Mouse (Mus musculus): ENCODE data around the gene Tom1l1. TPM values are rescaled to one million over a fixed set of nuclear protein-coding genes. Genes with fewer than 3 reads are reported as not detected.

The Tom1l1 gene
- polyA plus RNA-seq, 1 experiment from 2014 or later, result 14.8 TPM

DNA sequence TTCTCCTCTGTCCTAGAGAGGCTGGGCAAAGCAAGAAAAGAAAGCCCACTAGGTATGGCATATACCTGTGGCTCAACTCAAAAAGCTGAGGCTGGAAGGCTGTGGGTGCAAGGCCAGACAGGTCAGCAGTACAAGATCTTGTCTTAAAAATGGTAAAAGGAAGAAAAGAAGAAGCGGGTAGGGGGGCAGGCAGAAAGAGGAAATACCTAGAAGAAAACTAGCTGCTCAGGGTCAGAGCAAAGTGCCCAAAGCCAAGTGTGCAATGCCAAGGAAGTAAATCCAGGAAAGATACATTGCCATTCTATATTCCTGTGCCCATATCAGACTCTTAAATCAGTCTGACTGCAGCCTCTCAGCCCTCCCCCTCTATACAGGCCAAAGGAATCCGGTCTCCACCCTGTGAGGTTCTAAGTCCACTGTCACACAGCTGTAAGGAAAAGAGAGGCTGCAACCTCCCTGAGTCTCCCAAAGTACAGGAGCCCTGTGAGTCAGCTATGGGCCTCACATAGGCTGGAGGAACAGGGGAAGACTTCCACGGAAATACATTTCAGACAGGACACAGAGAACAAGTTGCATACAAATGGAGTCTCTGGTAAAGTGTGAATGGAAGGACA is 21.9 kb downstream of the Tom1l1 start:
- no peak for ATAC-seq (ENCODE audit: low FRiP score, low read depth)
- no peak overlapping the region for H3K9ac ChIP-seq (replicated peaks)
- H3K27me3 ChIP-seq, result no peaks in the 10 kb centered on the region
- H3K4me2 ChIP-seq (replicated peaks), result no peak overlapping the region
- no peaks in the 10 kb centered on the region for H3K9me3 ChIP-seq
- 72% methylated on average over 3 of the region's 3 CpGs for WGBS
- no peak overlapping the region for H3K27ac ChIP-seq (replicated peaks)
- no peak overlapping the region for H3K4me3 ChIP-seq
- H3K36me3 ChIP-seq, result peaks cover 5% of the 10 kb centered on the region; the same call in 1 of the 2 replicates
- H3K4me1 ChIP-seq, result peaks cover 28% of the 10 kb centered on the region

DNA sequence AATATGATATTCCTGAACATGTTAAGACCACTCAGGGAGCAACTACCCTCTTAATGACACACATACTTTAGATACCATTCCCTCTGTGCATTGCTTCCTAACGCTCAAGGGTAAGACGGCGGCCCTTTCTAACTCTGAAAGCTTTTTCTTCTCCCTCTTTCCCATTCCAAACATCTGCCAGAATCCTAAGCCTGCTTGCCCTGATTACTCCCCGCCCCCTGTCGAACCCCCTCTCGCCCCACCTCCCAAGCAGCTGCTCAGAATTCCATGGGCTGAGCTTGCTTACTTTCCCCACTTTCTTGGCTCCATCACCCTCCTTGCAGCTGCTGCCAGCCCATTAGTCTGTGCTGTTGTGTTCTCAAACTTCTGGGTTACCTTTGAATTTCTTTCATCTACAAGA is 23.0 kb downstream of the Tom1l1 start:
- 3% methylated on average over 6 of the region's 6 CpGs for WGBS
- H3K27ac ChIP-seq (replicated peaks), result peak overlapping the region; percentile 63; the same call in 1 of the 2 replicates
- H3K27me3 ChIP-seq, result no peaks in the 10 kb centered on the region
- no peak overlapping the region for H3K4me2 ChIP-seq (replicated peaks)
- ATAC-seq (ENCODE audit: low FRiP score, low read depth), result peak; percentile 36
- H3K9ac ChIP-seq (replicated peaks), result no peak overlapping the region
- H3K4me1 ChIP-seq, result peaks cover 28% of the 10 kb centered on the region
- H3K36me3 ChIP-seq, result peaks cover 5% of the 10 kb centered on the region; the same call in 1 of the 2 replicates
- no peaks in the 10 kb centered on the region for H3K9me3 ChIP-seq
- no peak overlapping the region for H3K4me3 ChIP-seq

DNA sequence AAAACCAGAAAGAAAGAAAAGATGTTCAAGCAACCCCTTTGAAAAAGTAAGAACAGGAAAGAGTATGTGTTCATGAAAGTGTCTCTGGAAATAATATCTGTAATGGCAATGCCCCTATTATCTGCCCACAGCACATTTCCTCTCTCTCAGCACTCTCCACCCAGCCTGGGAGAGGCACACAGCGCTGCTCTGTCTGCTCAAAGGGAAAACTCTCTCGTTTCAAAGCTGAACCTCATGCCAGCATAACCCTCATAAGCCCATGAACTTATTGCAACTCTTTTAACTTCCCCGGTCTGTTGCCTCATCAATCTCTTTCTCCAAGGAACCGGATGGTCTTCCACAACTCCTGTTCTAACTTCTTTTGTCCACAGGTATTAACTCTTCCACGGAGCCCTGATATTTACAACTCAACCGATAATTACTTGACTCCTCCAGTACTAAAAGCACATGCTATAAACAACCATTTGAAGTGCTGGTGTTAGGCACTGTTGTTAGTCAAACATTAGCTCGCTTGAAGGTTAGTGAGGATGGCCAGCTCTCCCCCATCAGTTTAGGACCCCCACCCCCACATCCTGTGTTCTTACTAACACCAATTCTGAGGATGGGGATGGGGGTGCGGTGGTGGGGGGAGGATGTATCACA is 23.7 kb downstream of the Tom1l1 start:
- H3K4me2 ChIP-seq (replicated peaks), result no peak overlapping the region
- ATAC-seq (ENCODE audit: low FRiP score, low read depth), result no peak

DNA sequence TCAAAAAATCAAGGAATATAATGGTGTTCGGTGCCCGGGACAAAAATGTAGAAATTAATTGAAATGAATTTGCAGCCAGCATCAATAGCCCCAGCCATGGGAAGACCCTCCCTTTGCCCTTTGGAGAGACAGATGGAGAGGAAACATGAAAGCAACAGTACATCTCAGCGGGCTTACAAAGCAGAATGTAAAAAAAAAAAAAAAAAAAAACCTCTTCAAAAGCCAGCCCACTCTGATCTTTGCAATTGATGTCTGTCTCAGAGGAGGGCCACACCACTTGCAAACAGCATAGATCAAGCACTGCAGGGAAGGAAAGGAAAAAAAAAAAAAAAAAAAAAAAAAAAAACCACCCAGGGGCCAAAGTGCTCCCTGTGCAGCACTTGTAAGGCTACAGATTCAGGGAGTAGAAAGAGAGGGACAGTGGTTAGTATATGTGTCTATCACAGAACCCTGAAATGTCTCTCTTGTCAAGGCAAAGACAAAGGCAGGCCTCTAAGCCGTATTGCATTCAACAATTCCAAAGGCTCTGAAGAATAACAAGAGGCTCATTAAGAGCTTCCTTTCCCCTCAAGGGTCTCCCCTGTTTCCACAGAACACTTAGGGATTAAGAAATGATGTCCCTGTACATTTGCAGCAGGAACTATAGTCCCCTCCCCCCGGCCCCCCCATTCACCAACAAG is 24.4 kb downstream of the Tom1l1 start:
- Histone ChIP-seq H3K9ac (replicated peaks) (no peak overlapping the region), H3K4me3 (no peak overlapping the region), H3K9me3 (no peaks in the 10 kb centered on the region), H3K36me3 (0 out of 2 replicates have a peak, but pooled peaks cover 4% of the 10 kb centered on the region), H3K4me1 (peaks cover 28% of the 10 kb centered on the region), H3K27me3 (no peaks in the 10 kb centered on the region), H3K27ac (replicated peaks) (peak overlapping the region; percentile 63; the same call in 1 of the 2 replicates), H3K4me2 (replicated peaks) (no peak overlapping the region)
- ATAC-seq (ENCODE audit: low FRiP score, low read depth), result peak; percentile 54
- WGBS, result 24% methylated on average over 5 of the region's 5 CpGs

More for the DNA sequence above, 23.7 kb downstream of the Tom1l1 start:
- 28% methylated on average over 8 of the region's 8 CpGs for WGBS
- peak overlapping the region; percentile 63 for H3K27ac ChIP-seq (replicated peaks)
- H3K36me3 ChIP-seq, result 0 out of 2 replicates have a peak, but pooled peaks cover 4% of the 10 kb centered on the region
- no peak overlapping the region for H3K9ac ChIP-seq (replicated peaks)
- H3K9me3 ChIP-seq, result no peaks in the 10 kb centered on the region
- no peak overlapping the region for H3K4me3 ChIP-seq
- peaks cover 28% of the 10 kb centered on the region for H3K4me1 ChIP-seq
- H3K27me3 ChIP-seq, result no peaks in the 10 kb centered on the region

DNA sequence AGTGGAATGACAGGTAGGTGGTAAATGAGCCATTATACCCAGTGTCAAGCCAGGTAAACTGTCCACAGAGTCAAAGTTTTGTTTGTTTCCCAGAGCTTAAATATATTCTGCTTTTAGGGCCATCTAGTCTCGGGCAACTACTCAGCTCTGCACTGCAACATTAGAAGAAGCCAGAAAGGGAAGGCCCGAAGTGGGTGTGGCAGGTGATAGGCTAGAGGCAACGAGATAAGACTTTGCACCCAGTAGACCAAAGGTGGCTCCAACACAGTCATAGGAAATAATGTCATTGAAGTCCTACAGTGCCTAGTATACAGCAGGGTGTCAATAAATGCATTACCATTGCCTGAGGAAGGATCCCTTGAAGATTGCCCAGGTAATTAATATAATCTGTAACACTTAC is 25.1 kb downstream of the Tom1l1 start:
- 73% methylated on average over 3 of the region's 3 CpGs for WGBS

DNA sequence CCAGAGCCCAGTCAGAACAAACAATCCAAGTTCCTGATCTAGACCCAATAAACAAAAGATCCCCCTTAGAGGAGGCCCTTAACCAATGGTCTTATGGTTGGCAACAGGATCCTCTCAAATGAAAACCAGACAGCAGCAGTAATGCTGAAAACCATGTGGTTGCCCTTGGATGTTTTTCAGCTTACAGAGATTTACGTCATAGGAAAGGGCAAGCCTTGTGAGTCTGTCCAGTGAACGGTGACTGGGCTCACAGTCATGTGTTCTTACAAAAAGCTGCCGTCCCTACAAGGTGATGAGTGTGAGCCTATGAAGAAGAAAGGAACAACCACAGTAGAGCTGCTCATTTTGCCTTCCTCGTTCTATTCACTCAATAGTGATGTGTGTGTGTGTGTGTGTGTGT is 27.5 kb downstream of the Tom1l1 start:
- no peak overlapping the region for H3K27ac ChIP-seq (replicated peaks)
- ATAC-seq (ENCODE audit: low FRiP score, low read depth), result no peak
- WGBS, result 91% methylated on average over 4 of the region's 4 CpGs
- no peaks in the 10 kb centered on the region for H3K27me3 ChIP-seq
- no peaks in the 10 kb centered on the region for H3K9me3 ChIP-seq
- H3K4me2 ChIP-seq (replicated peaks), result no peak overlapping the region
- H3K4me1 ChIP-seq, result peaks cover 26% of the 10 kb centered on the region
- H3K4me3 ChIP-seq, result no peak overlapping the region
- peaks cover 13% of the 10 kb centered on the region; the same call in 1 of the 2 replicates for H3K36me3 ChIP-seq
- no peak overlapping the region for H3K9ac ChIP-seq (replicated peaks)

More for the DNA sequence above, 25.1 kb downstream of the Tom1l1 start:
- no peak for ATAC-seq (ENCODE audit: low FRiP score, low read depth)
- no peak overlapping the region for H3K4me2 ChIP-seq (replicated peaks)
- H3K27ac ChIP-seq (replicated peaks), result no peak overlapping the region; the same call in 1 of the 2 replicates
- no peaks in the 10 kb centered on the region for H3K27me3 ChIP-seq
- H3K4me3 ChIP-seq, result no peak overlapping the region
- H3K9ac ChIP-seq (replicated peaks), result no peak overlapping the region
- H3K9me3 ChIP-seq, result no peaks in the 10 kb centered on the region
- H3K4me1 ChIP-seq, result peaks cover 28% of the 10 kb centered on the region
- 0 out of 2 replicates have a peak, but pooled peaks cover 4% of the 10 kb centered on the region for H3K36me3 ChIP-seq

DNA sequence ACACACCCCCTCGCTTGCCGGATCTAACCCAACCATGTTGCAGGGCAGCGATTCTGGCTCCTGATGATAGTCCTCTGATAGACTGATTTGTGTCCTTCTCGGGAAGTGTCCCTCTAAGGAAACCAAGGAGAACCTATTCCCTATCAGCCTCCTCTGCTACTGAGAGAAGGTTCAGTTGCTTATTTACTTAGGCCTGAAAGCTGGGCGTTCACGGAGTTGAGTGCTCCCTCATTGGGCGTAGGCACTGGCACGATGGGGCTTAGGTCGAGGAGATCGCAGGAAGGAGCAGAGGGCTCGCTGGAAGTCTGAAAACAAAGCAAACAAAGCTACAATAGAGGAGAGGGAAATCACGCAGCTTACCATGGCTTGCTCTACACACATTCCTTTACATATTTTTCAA is 30.6 kb downstream of the Tom1l1 start:
- no peak overlapping the region for H3K27ac ChIP-seq (replicated peaks)
- no peaks in the 10 kb centered on the region for H3K4me1 ChIP-seq
- H3K36me3 ChIP-seq, result peaks cover 17% of the 10 kb centered on the region; the same call in 1 of the 2 replicates
- no peaks in the 10 kb centered on the region for H3K9me3 ChIP-seq
- H3K27me3 ChIP-seq, result no peaks in the 10 kb centered on the region
- no peak overlapping the region for H3K4me3 ChIP-seq
- no peak overlapping the region for H3K4me2 ChIP-seq (replicated peaks)
- WGBS, result 83% methylated on average over 12 of the region's 12 CpGs
- ATAC-seq (ENCODE audit: low FRiP score, low read depth), result no peak
- H3K9ac ChIP-seq (replicated peaks), result no peak overlapping the region

DNA sequence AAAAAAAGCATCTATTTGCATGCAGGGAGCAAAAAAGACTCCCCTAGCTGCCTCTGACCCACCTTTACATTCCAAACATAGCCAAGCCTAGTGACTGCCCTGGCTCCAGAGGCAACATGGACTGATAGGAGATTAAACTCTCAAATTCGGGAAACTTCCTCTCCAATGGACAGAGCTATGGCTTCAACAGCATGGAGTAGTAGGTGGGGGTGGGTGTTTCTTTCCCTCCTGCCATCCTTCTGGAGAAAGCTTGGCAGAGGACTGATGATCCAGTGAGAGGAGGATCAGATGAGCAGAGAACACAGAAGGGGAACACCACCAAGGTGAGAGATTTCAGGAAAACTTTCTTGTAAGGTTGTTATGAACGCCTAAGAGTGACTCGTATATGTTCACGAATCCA is 35.6 kb downstream of the Tom1l1 start:
- ATAC-seq (ENCODE audit: low FRiP score, low read depth), result no peak
- Histone ChIP-seq H3K27ac (replicated peaks) (no peak overlapping the region), H3K27me3 (no peaks in the 10 kb centered on the region), H3K4me3 (no peak overlapping the region), H3K4me1 (no peaks in the 10 kb centered on the region), H3K9ac (replicated peaks) (no peak overlapping the region), H3K4me2 (replicated peaks) (no peak overlapping the region), H3K9me3 (no peaks in the 10 kb centered on the region), H3K36me3 (peaks cover 34% of the 10 kb centered on the region)
- 90% methylated on average over 4 of the region's 4 CpGs for WGBS

DNA sequence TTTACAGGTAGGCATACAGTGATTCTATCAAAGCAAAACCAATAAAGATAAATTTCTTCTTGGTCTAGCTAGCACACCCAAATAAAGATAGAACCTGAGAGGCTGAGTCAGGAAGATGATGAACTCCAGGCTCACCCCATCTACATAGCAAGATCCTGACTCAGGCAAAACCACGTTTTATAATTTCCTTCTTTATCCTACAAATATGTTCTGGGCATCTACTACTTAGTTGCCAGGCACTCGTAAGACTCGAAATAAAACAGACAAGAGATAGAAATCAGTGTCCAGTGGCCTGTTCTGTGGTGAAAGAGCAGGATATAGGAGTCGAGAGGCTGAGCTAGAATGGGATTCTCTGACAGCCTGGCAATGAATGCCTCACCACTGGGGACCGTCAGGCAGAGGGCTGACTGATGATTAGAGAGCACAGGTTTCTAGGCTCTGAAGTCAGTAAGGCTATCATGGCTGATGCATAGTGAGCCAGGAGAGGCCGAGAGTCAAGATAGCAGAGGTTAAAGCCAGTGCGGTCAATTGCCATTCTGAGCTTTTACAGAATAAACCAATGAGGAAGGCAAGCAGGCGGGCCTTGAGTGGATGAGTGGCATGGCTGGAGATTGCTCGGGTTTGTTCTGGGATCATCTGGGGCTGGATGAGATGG is 37.8 kb downstream of the Tom1l1 start:
- no peaks in the 10 kb centered on the region for H3K9me3 ChIP-seq
- H3K4me1 ChIP-seq, result no peaks in the 10 kb centered on the region
- no peak overlapping the region for H3K4me2 ChIP-seq (replicated peaks)
- no peak overlapping the region for H3K4me3 ChIP-seq
- peaks cover 35% of the 10 kb centered on the region for H3K36me3 ChIP-seq
- ATAC-seq (ENCODE audit: low FRiP score, low read depth), result no peak
- no peaks in the 10 kb centered on the region for H3K27me3 ChIP-seq
- H3K9ac ChIP-seq (replicated peaks), result no peak overlapping the region
- no peak overlapping the region for H3K27ac ChIP-seq (replicated peaks)
- 84% methylated on average over 9 of the region's 9 CpGs for WGBS

DNA sequence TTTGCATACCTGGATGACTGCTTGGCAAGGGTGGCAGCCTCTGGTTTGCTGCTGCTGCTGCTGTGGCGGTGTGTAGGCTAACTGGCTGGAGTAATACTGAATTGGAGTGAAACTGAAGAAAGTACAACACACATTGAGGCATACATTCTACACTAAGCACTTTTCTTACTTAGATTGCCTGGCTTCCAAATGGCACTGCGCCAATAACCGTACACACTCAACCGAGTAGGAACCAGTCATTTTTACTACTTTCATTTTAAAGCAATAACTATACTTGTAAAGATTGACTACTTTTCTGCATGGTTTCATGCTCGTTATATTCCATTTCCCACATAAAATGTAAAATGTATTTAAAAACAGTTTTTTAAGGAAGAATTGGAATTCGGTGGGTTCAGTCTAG is 38.4 kb downstream of the Tom1l1 start:
- Histone ChIP-seq H3K27ac (replicated peaks) (no peak overlapping the region), H3K9me3 (no peaks in the 10 kb centered on the region), H3K27me3 (no peaks in the 10 kb centered on the region), H3K36me3 (peaks cover 41% of the 10 kb centered on the region), H3K4me2 (replicated peaks) (no peak overlapping the region), H3K4me3 (no peak overlapping the region), H3K9ac (replicated peaks) (no peak overlapping the region), H3K4me1 (no peaks in the 10 kb centered on the region)
- ATAC-seq (ENCODE audit: low FRiP score, low read depth), result no peak
- WGBS, result 96% methylated on average over 6 of the region's 6 CpGs

DNA sequence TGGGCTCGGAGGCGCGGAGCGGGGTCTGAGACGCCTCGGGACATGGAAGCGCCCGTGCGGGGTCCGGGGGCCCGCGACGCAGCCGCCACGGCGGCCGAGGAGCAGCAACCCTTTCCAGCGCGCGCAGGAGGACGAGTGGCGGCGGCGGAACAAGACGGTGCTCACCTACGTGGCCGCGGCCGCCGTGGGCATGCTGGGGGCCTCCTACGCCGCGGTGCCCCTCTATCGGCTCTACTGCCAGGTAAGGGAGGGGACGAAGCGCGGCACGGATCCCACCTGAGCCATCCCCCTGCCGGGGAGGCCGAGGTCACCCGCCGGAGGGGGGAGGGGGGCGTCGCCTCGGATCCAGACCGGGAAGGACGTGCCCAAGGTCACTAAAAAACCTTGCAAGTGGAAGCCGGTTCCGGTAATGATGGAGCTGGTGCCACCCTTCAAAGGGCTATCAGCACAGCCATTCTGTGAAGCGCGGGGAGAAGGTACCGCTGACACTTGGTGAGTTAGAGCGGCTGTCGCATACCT is 49.8 kb downstream of the Tom1l1 start:
- Histone ChIP-seq H3K36me3 (peaks cover 19% of the 10 kb centered on the region), H3K4me1 (peaks cover 20% of the 10 kb centered on the region), H3K27me3 (no peaks in the 10 kb centered on the region), H3K4me2 (replicated peaks) (peak overlapping the region; percentile 64), H3K9ac (replicated peaks) (peak overlapping the region; percentile 96), H3K9me3 (no peaks in the 10 kb centered on the region), H3K27ac (replicated peaks) (peak overlapping the region; percentile 92), H3K4me3 (peak overlapping the region; percentile 96)
- ATAC-seq (ENCODE audit: low FRiP score, low read depth), result peak; percentile 75
- WGBS, result under 1% methylated on average over 53 of the region's 54 CpGs
